Mouse (Mus musculus) brain, embryonic 18.5 days (tissue): ENCODE results near the gene Cpsf4l.
"Not testable (repeated sequence)": the region's sequence is repeated elsewhere in the genome, so short reads cannot be mapped to it uniquely, and the experiment has no call there.

Experiments used
- DNase-seq: peaks from one replicate; pipeline ENCODE4 v3.0.0-alpha.2; 2012; ENCODE audit warnings: low read depth, low spot score

The Cpsf4l gene

GRCm38 (mm10) chr11:113666648-113667047 is 43.2 kb downstream of the Cpsf4l start:
- no peak for DNase-seq

DNA sequence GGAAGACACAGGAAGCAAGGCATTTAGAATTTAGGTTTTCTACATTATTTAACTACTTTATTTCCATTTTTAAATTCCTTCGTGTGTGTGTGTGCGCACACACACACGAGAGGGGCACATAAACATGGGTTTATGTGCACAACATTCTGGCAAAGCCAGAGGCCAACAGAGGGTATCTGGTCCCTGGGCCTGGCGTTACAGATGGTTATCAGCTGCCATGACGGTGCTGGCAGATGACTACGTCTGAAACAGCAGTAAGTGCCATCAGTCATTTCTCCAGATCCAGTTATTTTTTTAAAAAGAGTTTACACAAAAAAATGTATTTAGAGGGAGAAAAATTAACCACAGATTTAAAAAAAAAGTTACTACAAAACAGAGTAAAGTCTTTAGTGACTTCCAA is 43.6 kb downstream of the Cpsf4l start:
- DNase-seq = no peak

GRCm38 (mm10) chr11:113664279-113664678 is 45.5 kb downstream of the Cpsf4l start:
- DNase-seq = no peak

DNA sequence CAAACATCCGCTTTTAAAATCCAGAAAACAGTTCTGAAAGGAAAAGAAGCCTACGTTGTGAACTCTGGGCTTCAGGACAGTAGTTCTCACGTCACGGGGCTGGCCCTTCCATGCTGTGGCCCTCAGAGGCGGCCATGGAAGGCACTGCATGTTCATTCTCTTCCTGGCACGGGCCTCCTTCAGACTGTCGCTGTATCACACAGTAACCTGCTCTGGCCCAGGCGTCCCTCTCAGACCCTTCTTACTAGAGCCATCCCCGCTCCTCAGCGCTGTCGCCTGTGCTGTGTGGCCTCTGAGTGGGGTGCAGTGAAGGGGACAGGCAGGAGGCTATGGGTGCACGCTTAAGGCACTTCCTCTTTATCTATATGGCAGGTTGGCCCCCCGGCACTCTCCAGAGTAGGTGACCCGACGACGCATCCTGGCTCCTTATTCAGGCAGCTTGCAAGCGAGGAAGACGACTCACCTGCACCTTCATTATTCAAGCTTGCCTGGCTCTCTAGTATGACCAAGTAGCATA is 47.9 kb downstream of the Cpsf4l start:
- no peak for DNase-seq

DNA sequence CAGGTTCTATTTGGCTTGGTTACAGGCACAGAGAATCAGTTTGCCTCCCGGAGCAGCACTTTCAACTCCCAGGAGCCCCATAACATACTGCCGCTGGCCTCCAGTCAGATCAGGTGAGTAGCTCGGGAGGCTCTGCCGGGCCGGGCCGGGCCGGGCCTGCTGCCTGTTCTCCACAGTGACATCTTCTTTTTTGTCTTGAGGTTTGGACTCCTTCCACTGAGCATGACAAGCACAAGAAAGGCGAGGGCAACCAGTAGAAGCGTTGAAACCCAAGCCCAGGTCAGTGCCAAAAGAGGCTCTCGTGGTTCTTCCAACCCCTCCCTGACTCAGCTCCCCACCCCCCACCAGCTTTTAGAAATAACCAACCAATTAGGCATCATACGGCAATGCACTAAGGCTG is 48.9 kb downstream of the Cpsf4l start:
- no peak for DNase-seq

DNA sequence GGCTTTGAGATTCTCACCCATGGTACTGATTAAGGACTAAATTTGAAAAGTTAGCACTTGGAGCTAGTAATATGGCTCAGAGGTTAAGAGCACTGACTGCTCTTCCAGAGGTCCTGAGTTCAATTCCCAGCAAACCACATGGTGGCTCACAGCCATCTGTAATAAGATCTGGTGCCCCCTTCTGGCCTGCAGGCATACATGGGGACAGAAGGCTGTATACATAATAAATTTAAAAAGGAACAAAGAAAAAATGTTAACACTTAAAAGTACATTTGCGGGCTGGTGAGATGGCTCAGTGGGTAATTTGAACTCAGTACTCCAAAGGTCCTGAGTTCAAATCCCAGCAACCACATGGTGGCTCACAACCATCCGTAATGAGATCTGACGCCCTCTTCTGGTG is 49.6 kb downstream of the Cpsf4l start:
- DNase-seq = not testable (repeated sequence)

- no peak for DNase-seq
Observed at GRCm38 (mm10) chr11:113658763-113659162, 51.1 kb downstream of the Cpsf4l start.

DNA sequence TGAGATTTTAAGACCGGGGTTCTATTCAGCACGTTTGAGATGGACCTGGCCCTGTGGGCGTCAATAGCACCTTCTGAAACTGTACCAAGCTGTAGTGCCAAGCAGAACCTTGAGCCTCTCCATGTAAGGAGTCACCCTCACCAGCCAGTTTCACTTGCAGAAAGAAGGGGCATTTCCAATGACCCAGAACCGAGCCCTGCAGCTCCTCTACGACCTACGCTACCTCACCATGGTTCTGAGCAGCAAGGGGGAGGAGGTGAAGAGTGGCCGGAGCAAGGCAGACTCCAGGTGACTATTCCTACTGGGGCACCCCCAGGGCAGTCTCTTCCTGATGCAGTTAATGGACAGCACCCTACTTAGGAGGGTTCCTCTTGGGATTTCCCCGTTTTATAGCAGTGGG is 51.5 kb downstream of the Cpsf4l start:
- DNase-seq = no peak

DNA sequence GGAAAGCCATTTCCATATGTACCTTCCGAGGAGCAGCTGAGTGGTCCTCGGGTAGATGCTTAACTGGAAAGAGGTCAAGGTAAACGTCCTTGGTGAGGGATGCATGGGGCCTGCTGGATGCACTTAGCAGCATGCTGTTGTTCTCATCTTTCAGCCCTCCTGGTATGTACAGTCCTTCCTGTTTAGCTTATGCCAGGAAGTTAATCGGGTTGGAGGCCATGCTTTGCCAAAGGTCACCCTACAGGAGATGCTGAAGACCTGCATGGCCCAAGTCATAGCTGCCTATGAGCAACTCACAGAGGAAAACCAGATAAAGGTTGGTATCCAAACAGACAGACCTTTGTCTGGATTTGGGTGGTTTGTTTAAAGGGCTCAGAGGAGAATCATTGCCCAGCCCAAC is 52.6 kb downstream of the Cpsf4l start:
- no peak for DNase-seq

DNA sequence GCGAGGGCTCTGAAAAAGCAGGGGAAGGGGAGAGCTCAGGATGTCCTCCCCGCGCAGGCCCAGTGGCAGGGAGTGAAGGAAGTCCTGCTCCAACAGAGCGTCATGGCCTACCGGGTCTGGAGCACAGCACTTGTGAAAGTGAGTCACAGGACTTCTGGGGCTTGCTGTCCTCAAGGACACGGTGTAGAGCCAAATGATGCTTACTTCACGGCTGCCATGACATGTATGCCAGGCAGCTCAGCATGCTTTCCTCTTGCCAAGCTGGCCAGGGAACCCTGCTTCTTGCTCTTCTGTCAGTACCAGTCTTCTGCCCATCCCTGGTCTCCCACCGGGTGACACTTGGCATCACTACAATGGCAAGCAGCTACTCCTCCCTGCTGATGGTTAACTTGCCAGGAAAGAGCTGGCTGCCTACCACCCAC is 53.3 kb downstream of the Cpsf4l start:
- no peak for DNase-seq

GRCm38 (mm10) chr11:113654561-113655270 is 55.1 kb downstream of the Cpsf4l start:
- DNase-seq = no peak

GRCm38 (mm10) chr11:113654105-113654504 is 55.7 kb downstream of the Cpsf4l start:
- no peak for DNase-seq

DNA sequence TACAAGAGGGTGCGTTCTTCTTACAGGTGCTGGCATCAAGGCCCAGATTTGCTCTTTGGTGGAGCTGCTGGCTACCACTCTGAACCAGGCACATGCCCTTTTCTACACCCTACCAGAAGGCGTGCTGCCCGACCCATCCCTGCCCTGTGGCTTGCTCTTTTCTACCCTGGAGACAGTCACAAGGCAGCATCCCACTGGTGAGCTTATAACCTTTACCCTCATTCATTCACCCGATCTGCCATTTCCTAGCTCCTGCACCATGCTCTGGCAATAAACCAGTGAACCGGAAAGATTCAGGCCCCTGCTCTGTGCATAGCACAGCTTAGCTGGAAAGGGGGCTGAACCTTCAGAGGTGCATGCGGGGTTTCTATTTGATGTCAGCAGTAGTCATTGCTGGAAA is 57.3 kb downstream of the Cpsf4l start:
- no peak for DNase-seq

DNA sequence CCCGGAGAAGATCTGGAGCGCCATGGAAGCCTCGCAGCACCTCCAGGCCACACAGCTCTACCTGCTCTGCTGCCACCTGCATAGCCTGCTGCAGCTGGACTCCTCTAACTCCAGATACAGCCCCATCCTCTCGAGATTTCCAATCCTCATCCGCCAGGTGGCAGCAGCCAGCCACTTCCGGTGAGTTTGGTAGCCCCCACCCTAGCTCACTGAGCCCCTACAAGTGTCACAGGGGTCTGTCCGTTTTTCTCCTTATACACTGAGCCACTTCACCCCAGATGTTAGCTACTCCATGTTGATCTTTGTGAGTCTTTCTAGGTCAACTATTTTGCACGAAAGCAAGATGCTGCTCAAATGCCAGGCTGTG is 57.9 kb downstream of the Cpsf4l start:
- no peak for DNase-seq

- no peak for DNase-seq
Observed at GRCm38 (mm10) chr11:113651206-113651906, 58.5 kb downstream of the Cpsf4l start.

DNA sequence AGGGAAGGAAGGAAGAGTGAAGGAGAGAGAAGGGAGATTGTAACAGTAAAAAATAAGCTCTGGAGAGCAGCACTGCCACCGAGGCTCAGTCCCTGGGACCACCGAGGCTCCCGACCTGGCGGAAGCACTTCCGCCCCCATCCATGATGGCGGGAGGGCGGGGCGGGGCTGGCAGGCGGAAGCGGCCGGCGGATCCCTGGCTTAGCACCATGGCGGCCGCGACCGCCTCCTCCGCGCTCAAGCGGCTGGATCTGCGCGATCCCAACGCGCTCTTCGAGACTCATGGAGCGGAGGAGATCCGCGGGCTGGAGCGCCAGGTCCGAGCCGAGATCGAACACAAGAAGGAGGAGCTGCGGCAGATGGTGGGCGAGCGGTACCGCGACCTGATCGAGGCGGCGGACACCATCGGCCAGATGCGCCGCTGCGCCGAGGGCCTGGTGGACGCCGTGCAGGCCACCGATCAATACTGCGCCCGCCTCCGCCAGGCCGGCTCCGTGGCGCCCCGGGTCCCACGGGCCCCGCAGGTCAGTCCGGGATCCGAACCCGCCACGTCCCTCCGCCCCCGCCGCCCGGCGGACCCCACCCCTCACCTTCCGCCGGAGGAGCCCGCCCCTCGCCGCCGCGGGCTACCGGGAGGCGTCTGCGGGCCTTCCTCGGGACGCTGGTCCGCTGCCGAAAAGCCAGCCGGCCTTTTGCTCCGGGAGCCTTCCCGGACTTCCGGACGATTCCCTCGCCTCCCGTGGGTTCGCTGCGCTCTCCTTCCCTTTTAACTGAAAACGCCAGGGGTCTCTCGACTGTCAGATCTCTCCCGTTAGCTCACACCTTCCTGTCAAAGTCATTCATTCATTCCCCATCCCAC is 60.2 kb downstream of the Cpsf4l start, which contains the start of gene Slc39a11:
Gene Slc39a11, minus strand, starts transcription at position 727 of the 858 bp plus-strand sequence.
- DNase-seq = no peak

GRCm38 (mm10) chr11:113648690-113649352 is 61.0 kb downstream of the Cpsf4l start, which contains the start of gene Cog1:
Cog1 (plus strand) TSS chr11:113649169.
- DNase-seq = no peak
